Mouse (Mus musculus): ENCODE data around the gene Cnnm3. TPM values are rescaled to one million over a fixed set of nuclear protein-coding genes. Genes with fewer than 3 reads are reported as not detected.

Cnnm3 gene
- total RNA-seq, 4 experiments from 2014 or later: 33.3 to 47.2 (median 35.7) TPM

GRCm38 (mm10) chr1:36497312-36497711 lies 14.4 kb upstream of the Cnnm3 start:
- no peak for DNase-seq (ENCODE audit: low spot score in 2 of 2)

DNA sequence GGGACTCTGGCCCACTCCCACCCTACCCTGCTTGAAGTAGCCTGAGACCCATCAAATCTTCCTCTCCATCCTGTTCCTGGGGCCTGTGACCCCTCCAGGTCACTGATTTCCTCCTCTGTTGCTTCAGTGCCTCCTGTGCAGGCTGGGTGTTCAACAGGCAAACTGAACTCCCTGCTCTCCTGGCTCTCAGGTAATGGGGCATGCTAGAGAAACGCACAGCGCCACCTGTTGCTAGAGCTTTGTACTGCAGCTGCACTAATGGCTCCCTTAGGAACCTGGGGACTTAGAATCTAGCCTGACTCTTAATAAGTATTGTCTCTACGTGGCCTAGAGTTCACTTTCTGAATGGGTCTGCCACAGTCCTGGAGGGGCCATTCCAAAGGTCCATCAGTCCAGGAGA lies 10.4 kb upstream of the Cnnm3 start:
- DNase-seq (ENCODE audit: low spot score in 2 of 2): peak in 1 of 2 experiments; percentile 76

GRCm38 (mm10) chr1:36508238-36508637 lies 3.4 kb upstream of the Cnnm3 start:
- no peak for DNase-seq (ENCODE audit: low spot score in 2 of 2)

DNA sequence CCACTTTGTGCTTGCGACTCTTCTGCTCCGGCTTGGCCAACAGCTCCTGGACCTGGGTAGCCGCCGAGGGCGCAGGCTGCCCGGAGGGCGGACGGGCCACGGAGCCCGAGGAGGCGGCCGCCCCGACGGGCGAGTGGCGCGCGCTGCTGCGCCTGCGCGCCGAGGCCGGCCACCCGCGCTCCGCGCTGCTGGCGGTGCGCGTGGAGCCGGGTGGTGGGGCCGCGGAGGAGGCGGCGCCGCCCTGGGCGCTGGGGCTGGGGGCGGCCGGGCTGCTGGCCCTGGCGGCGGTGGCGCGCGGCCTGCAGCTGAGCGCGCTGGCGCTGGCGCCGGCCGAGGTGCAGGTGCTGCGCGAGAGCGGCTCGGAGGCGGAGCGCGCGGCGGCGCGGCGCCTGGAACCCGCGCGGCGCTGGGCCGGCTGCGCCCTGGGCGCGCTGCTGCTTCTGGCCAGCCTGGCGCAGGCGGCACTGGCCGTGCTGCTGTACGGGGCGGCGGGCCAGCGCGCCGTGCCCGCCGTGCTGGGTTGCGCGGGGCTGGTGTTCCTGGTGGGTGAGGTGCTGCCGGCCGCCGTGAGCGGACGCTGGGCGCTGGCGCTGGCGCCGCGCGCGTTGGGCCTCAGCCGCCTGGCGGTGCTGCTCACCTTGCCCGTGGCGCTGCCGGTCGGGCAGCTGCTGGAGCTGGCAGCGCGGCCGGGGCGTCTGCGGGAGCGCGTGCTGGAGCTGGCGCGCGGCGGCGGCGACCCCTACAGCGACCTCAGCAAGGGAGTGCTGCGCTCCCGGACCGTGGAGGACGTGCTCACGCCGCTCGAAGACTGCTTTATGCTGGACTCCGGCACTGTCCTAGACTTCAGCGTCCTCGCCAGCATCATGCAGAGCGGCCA lies 660 bp downstream of the Cnnm3 start:
- peak in 1 of 2 experiments; percentile 36 for DNase-seq (ENCODE audit: low spot score in 2 of 2)

- no peak for DNase-seq (ENCODE audit: low spot score in 2 of 2)
These were observed 1.3 kb downstream of the Cnnm3 start for GRCm38 (mm10) chr1:36512966-36513280.

GRCm38 (mm10) chr1:36513310-36513709 lies 1.6 kb downstream of the Cnnm3 start:
- no peak for DNase-seq (ENCODE audit: low spot score in 2 of 2)

DNA sequence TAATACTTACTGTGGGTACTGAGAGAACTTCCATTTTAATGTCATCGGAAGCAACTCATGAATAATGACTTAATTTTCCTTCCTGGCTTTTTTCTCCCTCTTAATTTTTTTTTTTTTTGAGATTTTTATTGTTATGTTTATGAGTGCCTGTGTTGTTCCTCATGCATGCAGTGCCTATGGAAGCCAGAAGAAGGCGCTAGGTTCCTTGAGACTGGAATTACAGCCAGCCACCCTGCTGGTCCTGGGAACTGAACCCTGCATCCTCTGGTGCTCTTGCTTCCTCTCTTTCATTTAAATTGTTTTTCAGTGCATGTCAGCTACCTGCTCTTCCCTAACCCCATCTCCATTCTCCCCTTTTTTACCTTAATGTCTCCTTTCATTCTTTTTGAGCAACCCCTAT lies 2.1 kb downstream of the Cnnm3 start:
- no peak for DNase-seq (ENCODE audit: low spot score in 2 of 2)

GRCm38 (mm10) chr1:36518259-36518658 lies 6.6 kb downstream of the Cnnm3 start:
- no peak for DNase-seq (ENCODE audit: low spot score in 2 of 2)

DNA sequence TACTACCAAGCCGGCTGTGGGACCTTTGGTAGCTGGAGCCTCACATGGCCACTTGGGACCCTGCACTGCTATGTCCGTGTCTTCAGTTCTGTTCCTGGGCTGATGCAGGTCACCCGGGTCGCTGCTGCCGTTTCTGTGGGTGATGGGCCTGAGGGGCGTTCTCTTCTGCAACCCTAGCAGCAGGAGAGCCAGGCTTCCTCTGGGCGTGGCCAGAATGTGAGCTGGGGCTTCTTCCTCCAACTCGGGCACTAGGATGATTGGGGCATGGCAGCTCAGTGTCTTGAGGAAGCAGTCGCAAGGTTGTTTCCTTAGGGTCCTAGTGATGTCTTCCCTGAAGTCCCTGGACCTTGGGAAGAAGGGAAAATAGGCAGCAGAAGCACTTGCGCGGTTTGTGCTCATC lies 8.0 kb downstream of the Cnnm3 start:
- DNase-seq (ENCODE audit: low spot score in 2 of 2): no peak

- DNase-seq (ENCODE audit: low spot score in 2 of 2): no peak
These were observed 10.5 kb downstream of the Cnnm3 start for GRCm38 (mm10) chr1:36522210-36522609.

DNA sequence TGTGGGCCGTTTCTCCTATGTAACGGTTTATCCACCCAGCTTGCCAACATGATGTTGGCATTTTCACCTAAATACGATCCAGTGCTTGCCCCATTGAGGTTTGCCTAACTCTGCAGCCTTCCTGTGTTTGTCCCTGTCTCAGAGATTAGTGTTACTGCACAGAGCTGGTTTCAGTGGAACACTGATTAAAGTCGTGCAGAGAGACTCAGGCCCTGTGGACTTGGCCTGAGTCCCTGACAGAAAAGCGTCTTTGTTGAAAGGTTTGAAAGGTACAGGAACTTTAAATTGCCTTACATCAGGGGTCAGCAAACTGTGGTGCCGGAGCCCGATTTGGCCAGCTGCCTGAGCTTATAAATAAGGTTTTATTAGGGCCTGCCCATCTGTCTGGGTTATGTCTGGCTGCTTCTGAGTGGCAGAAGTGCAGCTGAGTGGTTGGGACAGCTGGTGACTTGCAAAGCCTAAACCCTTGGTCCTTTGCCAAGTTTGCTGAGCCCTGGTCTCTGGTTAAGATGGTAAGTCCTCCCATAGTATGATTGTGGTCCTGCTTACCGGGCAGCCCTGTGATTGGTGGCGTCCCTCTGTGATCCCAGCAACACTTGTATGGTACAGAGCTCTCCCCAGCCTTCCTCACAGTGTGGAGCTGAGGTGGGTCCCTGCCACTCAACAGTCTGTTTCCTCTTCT lies 11.8 kb downstream of the Cnnm3 start:
- DNase-seq (ENCODE audit: low spot score in 2 of 2): no peak

DNA sequence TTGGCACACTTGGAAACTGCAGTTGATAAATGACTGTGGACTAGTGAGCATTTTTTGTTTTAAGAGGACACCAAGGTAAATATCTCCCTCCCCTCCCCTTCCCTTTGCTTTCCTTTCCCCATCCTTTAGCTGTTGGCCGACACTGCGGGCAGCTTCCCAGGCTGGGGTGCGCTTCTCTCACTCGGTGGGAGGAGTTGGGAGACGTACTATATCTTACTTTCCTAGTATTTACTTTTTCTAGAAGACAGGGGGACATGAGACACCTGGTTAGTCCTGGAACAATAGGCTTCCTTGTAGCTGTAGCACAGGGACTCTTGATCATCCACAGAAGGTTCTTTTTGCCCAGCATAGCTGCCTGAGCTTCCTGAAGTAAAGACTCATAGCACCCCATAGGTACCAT lies 12.4 kb downstream of the Cnnm3 start:
- DNase-seq (ENCODE audit: low spot score in 2 of 2): no peak

DNA sequence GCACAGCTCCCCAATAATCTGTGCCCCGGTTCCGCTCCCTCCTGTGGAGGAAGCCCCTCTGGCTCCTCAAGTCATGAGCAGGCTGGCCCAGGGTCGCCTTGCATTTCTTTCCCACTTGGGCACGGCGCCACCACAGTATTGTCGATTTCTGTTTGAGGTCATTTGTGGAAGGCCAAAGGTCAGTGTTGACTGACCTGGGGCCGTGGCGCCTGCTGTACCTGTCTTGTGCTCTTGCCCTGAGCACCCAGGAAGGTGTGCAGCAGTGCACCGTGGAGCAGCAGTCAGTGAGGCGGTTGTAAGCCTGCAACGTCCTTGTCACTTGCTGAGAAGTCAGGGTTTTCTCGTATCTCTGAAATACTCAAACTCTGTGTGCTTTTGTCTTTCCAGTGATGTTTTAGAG lies 14.1 kb downstream of the Cnnm3 start:
- no peak for DNase-seq (ENCODE audit: low spot score in 2 of 2)

GRCm38 (mm10) chr1:36526903-36527302 lies 15.2 kb downstream of the Cnnm3 start:
- no peak for DNase-seq (ENCODE audit: low spot score in 2 of 2)

DNA sequence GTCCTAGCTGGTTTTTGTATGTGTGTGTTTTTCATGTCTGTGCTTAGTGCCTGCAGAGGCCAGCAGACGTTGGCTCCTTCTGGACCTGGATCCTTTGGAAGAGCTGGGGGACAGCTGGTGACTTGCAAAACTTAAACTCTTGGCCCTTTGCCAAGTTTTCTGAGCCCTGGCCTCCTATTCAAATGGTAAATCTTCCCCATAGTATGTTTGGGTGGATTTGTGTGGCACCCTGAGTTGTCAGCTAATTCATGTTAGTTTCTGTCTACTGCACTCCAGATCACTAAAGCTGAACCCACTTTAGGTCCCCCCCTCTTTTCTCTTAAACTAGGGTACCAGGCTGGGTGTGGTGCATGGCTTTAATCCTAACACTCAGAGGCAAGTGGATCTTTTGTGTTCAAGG lies 16.7 kb downstream of the Cnnm3 start:
- DNase-seq (ENCODE audit: low spot score in 2 of 2): no peak

- DNase-seq (ENCODE audit: low spot score in 2 of 2): no peak
These were observed 17.6 kb downstream of the Cnnm3 start for GRCm38 (mm10) chr1:36529274-36529673.

GRCm38 (mm10) chr1:36529875-36530274 lies 18.2 kb downstream of the Cnnm3 start:
- DNase-seq (ENCODE audit: low spot score in 2 of 2): no peak

DNA sequence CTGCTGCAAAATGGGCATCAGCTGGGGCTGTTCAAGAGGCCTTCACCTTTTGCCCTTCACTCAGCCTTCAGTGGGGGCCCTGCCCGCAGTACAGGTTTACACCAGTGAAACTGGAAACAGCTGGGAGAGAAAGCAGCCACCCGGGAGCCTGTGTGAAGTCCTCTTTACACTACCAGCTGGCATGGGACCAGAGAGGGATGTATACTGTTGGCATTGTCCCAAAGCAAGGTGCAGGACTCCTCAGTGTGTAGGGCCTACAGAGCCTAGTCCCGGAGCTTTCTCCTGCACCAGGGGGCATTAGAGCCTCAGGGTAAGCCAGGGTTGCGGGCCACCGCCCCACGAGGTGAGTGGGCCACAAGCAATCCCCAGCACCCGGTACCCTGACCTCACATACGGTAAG lies 18.8 kb downstream of the Cnnm3 start:
- DNase-seq (ENCODE audit: low spot score in 2 of 2): no peak

GRCm38 (mm10) chr1:36530962-36531361 lies 19.3 kb downstream of the Cnnm3 start:
- DNase-seq (ENCODE audit: low spot score in 2 of 2): no peak

- no peak for DNase-seq (ENCODE audit: low spot score in 2 of 2)
These were observed 19.8 kb downstream of the Cnnm3 start for GRCm38 (mm10) chr1:36531461-36531860.

- no peak for DNase-seq (ENCODE audit: low spot score in 2 of 2)
These were observed 21.9 kb downstream of the Cnnm3 start for GRCm38 (mm10) chr1:36533546-36533945.

DNA sequence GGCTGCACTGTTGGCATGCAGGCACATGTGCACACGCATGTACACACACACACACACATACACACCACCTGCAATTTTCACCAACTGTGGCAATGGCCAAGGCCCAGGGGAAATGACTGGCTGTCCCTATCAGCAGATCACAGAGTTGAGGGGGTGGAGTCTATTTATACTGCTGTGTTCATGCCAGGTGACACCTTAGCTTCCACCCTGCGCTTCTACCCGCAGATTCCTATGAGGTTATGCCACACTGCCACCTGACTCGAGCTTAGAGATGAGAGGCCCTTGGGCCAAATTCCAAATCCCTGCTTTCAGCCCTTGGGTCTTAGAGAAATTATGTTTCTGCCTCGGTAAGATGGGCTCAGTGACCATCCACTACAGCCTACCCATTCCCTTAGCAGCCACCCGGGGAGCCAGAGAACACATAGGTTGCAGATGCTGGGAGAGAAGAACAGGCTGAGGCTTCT lies 23.0 kb downstream of the Cnnm3 start:
- no peak for DNase-seq (ENCODE audit: low spot score in 2 of 2)

Measured in layer of hippocampus, adult 8-10 months (tissue).